Mouse (Mus musculus) G1E (cell line): Measurements from ENCODE around the gene Ccl22. TPM values are rescaled to one million over a fixed set of nuclear protein-coding genes. Genes with fewer than 3 reads are reported as not detected.

Experiments
- ATAC-seq: 2 replicates; pipeline ENCODE4 v1.8.0; 2016; ENCODE audit warnings: mild to moderate bottlenecking; ENCODE audit not compliant: insufficient number of reproducible peaks, poor library complexity, low FRiP score, severe bottlenecking; ENCODE audit errors: extremely low read depth
- DNase-seq: peaks from one replicate; pipeline ENCODE4 v3.0.0; 2012; ENCODE audit warnings: low spot score
- H3K27me3 ChIP-seq: 2 replicates; pipeline ENCODE4 v1.6.1; 2012; ENCODE audit warnings: mild to moderate bottlenecking, low read length, inconsistent platforms; ENCODE audit not compliant: insufficient read depth
- H3K36me3 ChIP-seq: replicated peaks from 2 replicates; pipeline ENCODE3; 2012; ENCODE audit warnings: mild to moderate bottlenecking, inconsistent platforms
- H3K4me1 ChIP-seq: 2 replicates; pipeline ENCODE4 v1.6.1; 2012; ENCODE audit warnings: low read depth, low read length, inconsistent platforms, mixed read lengths; ENCODE audit not compliant: insufficient read depth
- H3K4me3 ChIP-seq: 2 replicates; pipeline ENCODE4 v1.5.1; 2012; ENCODE audit warnings: low read depth, mild to moderate bottlenecking, inconsistent platforms, low read length, moderate library complexity, mixed read lengths
- H3K9me3 ChIP-seq: replicated peaks from 2 replicates; pipeline ENCODE4 v1.6.1; 2012; ENCODE audit warnings: inconsistent platforms
- CTCF ChIP-seq: IDR thresholded peaks from 2 replicates; pipeline ENCODE4 v1.5.1; 2012; ENCODE audit warnings: low read depth, low read length, inconsistent platforms, mixed read lengths
- GATA1 ChIP-seq: IDR thresholded peaks from 2 replicates; pipeline ENCODE4 v1.6.1; 2012; ENCODE audit warnings: borderline replicate concordance, low read length, inconsistent platforms, mixed read lengths
- GATA2 ChIP-seq: IDR thresholded peaks from 2 replicates; pipeline ENCODE4 v1.6.1; 2012; ENCODE audit warnings: low read depth, low read length, inconsistent platforms, borderline replicate concordance
- POLR2AphosphoS5 ChIP-seq: IDR thresholded peaks from 2 replicates; pipeline ENCODE4 v1.6.1; 2012; ENCODE audit warnings: low read depth, low read length, inconsistent platforms; ENCODE audit not compliant: insufficient replicate concordance
- TAL1 ChIP-seq: conservative IDR thresholded peaks from 2 replicates; pipeline ENCODE4 v1.6.1; 2012; ENCODE audit warnings: low read depth, low read length, inconsistent platforms, mixed read lengths
- polyA plus RNA-seq: library from polyadenylated mRNA; stranded (reverse); fragments of >175 nt; gene quantifications from 2 replicates; pipeline ENCODE4 v1.2.3, GENCODE M21; 2012
- total RNA-seq, 2 experiments: library from RNA; stranded (forward) in 1 of 2; stranded (reverse) in 1 of 2; fragments of 200-1000 nt in 1 of 2; fragments of >200 nt in 1 of 2; fragmentation: Nextera tagmentation in 1 of 2; gene quantifications; 2 replicates each; pipeline ENCODE4 v1.2.3; 2014 to 2017

The Ccl22 gene
- total and polyA plus RNA-seq, 3 experiments, result 0.02 to 0.22 TPM; not detected in 1

- TF ChIP-seq CTCF (no peak), POLR2AphosphoS5 (no peak), GATA1 (no peak), GATA2 (no peak), TAL1 (no peak)
- Histone ChIP-seq H3K4me3 (no peak overlapping the region), H3K27me3 (peaks cover 9% of the 10 kb centered on the region), H3K36me3 (no peaks in the 10 kb centered on the region), H3K4me1 (no peaks in the 10 kb centered on the region), H3K9me3 (no peaks in the 10 kb centered on the region)
- DNase-seq (no peak), ATAC-seq (no peak)
Measured at GRCm38 (mm10) chr8:94744484-94744883, 906 bp upstream of the Ccl22 start.

DNA sequence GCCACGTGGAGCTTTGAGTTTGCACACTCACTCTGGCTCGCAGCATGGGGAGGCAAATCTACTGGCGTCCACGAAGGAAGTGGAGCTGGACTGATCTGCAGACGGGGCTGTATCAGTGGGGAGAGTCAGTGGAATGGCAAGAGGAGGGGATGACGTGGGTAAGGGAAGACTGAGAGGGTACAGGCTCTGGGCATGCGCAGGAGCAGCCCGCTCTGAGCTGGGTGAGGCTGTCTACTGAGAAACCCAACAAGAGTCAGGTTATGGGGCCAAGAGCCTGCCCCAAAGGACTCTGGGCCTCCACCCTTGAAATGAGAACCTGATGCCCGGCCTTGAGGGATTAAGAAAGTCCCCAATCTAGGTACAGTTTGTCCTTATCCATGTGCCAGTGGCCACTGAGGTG, 418 bp upstream of the Ccl22 start:
- H3K4me3 ChIP-seq, result no peak overlapping the region
- TF ChIP-seq GATA2, result no peak
- no peaks in the 10 kb centered on the region for H3K4me1 ChIP-seq
- no peak for ATAC-seq
- no peak for DNase-seq
- H3K9me3 ChIP-seq, result no peaks in the 10 kb centered on the region
- H3K27me3 ChIP-seq, result peaks cover 12% of the 10 kb centered on the region
- no peaks in the 10 kb centered on the region for H3K36me3 ChIP-seq

GRCm38 (mm10) chr8:94746832-94747231, 1.4 kb downstream of the Ccl22 start:
- ATAC-seq, result no peak
- Histone ChIP-seq H3K9me3 (no peaks in the 10 kb centered on the region), H3K4me3 (no peak overlapping the region), H3K36me3 (no peaks in the 10 kb centered on the region), H3K4me1 (no peaks in the 10 kb centered on the region), H3K27me3 (peaks cover 17% of the 10 kb centered on the region)
- DNase-seq, result no peak
- TF ChIP-seq CTCF (no peak), GATA1 (no peak), GATA2 (no peak)

GRCm38 (mm10) chr8:94748363-94748762, 3.0 kb downstream of the Ccl22 start:
- DNase-seq (no peak), ATAC-seq (no peak)
- H3K27me3 ChIP-seq, result peaks cover 17% of the 10 kb centered on the region
- no peaks in the 10 kb centered on the region for H3K9me3 ChIP-seq
- H3K36me3 ChIP-seq, result no peaks in the 10 kb centered on the region
- TF ChIP-seq GATA1 (no peak), TAL1 (no peak)
- no peak overlapping the region for H3K4me3 ChIP-seq
- no peaks in the 10 kb centered on the region for H3K4me1 ChIP-seq

DNA sequence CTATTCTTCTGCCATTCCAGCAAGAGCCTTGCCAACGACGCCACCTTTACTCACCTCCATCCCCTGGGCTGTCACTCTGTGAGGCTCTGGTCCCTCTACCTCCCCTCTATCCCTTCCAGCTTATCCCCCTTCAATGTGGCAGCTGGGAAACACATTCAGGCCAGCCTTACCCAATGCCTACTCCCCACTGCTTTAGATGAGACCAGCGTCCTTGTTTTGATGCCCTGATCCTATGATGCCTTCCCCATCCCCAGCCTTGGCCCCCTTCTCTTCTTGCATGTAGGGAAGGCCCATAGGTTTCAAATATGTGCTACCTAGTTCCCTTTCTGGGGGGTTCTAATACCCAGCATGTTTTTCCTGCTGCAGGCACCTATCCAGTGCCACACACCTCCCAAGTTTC, 4.6 kb downstream of the Ccl22 start:
- ATAC-seq, result no peak
- DNase-seq, result no peak
- Histone ChIP-seq H3K9me3 (no peaks in the 10 kb centered on the region), H3K36me3 (no peaks in the 10 kb centered on the region), H3K4me1 (no peaks in the 10 kb centered on the region), H3K27me3 (peaks cover 19% of the 10 kb centered on the region), H3K4me3 (no peak overlapping the region)
- TF ChIP-seq CTCF (no peak), TAL1 (no peak)

DNA sequence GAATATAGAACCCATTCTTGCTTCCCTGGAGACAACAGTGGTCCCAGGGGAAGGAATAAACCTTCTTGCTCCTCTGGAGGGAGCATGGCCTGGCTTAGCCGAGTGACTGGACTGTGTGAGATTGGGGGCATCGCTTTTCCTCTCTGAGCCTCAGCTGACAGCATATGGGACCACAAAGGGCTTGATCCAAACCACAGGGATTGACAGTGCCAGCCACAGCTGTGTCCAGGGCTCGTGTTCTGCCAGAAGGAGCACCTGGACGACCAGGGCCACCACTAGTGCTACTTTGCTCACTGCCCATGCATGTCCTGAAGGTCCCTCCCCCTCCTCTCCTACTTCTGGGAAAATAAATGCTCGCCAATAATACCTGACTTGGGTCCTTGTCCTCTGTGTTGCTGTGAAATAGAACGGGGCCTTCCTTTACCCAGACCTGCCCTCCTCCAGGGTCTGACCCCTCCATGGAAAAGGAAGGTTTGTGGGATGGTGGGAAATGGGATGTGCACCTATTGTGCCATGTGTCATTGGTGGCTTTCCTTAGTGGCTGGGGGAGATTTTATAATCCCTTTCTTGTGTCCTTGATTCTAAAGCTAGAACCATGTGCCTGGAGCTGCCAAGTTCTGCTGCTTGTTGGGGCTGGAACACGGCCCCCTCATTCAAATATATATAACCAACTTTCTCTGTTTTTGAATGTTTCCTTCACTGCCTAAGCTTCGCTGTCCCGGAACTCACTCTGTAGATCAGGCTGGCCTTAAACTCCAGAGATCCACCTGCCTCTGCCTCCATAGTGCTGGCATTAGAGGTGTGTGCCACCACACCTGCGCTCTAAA, 5.8 kb downstream of the Ccl22 start:
- H3K4me1 ChIP-seq, result no peaks in the 10 kb centered on the region
- DNase-seq (no peak), ATAC-seq (no peak)
- peaks cover 20% of the 10 kb centered on the region for H3K27me3 ChIP-seq
- TF ChIP-seq POLR2AphosphoS5 (no peak), GATA1 (no peak), CTCF (no peak), GATA2 (no peak), TAL1 (no peak)
- no peaks in the 10 kb centered on the region for H3K9me3 ChIP-seq
- H3K36me3 ChIP-seq, result no peaks in the 10 kb centered on the region
- no peak overlapping the region for H3K4me3 ChIP-seq

GRCm38 (mm10) chr8:94754006-94754405, 8.6 kb downstream of the Ccl22 start:
- Histone ChIP-seq H3K4me3 (no peak overlapping the region), H3K27me3 (peaks cover 20% of the 10 kb centered on the region), H3K36me3 (no peaks in the 10 kb centered on the region), H3K9me3 (no peaks in the 10 kb centered on the region), H3K4me1 (no peaks in the 10 kb centered on the region)
- TF ChIP-seq TAL1 (no peak), POLR2AphosphoS5 (no peak), GATA1 (no peak), CTCF (no peak), GATA2 (no peak)
- ATAC-seq (no peak), DNase-seq (no peak)
